1 mouse cellular context compared by ENCODE assay signal in the genomic region with DNA sequence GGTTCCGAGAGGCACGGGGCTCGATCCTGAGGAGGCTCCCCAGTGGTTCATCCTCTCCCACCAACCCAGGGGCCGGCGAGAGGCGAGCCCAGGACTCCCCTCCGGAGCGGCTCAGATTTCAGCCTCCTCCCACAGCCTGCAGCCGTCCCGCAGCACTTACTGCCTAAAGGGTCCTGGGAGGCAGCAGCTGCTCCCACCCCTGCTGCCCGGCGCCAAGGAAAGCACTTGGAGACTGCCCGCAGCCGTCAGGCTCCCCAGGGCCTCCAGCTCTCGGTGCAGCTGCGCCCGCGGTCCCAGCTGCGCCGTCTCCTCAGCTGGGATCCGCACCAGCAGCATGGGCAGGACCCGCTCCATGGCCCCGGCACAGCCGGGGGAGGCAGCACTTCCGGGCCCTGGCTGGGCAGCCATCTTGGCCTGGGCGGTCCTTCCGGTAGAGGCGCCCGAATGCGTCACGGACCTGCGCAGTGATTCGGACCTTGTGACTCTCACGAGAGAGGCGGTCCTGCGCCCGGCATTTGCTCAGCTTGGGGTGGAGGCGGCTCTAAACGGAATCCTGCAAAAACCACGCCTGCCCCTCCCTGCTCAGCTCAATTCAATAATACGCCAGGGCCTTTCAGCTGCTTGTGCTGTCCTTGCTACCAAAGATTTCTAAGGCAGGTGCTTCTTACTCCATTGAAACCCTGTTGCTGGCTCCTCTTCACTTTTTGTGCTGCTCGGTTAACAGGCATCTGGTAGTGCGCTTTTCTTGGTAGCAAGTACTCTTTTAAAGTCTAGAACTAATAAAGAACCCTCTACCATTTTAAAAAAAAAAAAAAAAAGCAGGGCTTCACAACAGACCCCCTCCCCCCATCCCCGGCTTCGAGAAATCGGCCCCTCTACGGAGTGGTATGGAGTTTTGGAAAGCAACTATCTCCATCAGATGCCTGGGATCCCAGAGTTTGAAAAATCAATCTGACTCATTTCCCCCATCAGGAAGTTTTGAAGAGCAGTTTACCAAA.
TF ChIP-seq lines count a peak whose summit lies in the region.

Gene Spg11 (minus strand): TSS at position 426 of the 998 bp plus-strand sequence.

TF ChIP-seq in CH12.LX, 34 proteins besides CTCF, POLR2A, EP300 and RAD21 (continued from another document):
- TF ChIP-seq UBTF (IDR thresholded peaks at IDR 0.05; ENCODE audit: low read depth, low read length) (peak; percentile 64; the same call in 1 of the 2 replicates), USF1 (IDR thresholded peaks at IDR 0.05; ENCODE audit: low read depth, low read length) (peak; percentile 57; the same call in 1 of the 2 replicates), ETS1 (conservative IDR thresholded peaks at IDR 0.05; ENCODE audit: low read depth, low read length) (peak; percentile 76), GABPA (IDR thresholded peaks at IDR 0.05; ENCODE audit: insufficient replicate concordance, low read depth, low read length) (no peak; the same call in 1 of the 2 replicates), ZKSCAN1 (IDR thresholded peaks at IDR 0.05; ENCODE audit: borderline replicate concordance, low read depth, low read length) (no peak), TCF12 (IDR thresholded peaks at IDR 0.05; ENCODE audit: low read depth, low read length) (peak; percentile 92), SIN3A (IDR thresholded peaks at IDR 0.05; ENCODE audit: low read length) (peak; percentile 96), HCFC1 (IDR thresholded peaks at IDR 0.05; ENCODE audit: low read depth, low read length) (peak; percentile 85), CHD2 (IDR thresholded peaks at IDR 0.05; ENCODE audit: low read length) (peak; percentile 84), CHD1 (IDR thresholded peaks at IDR 0.05; ENCODE audit: low read depth, low read length) (no peak), ELF1 (IDR thresholded peaks at IDR 0.05; ENCODE audit: low read depth, low read length) (peak; percentile 97), JUND (conservative IDR thresholded peaks at IDR 0.05; ENCODE audit: low read depth, low read length) (no peak), PAX5 (IDR thresholded peaks at IDR 0.05; ENCODE audit: low read length) (no peak), USF2 (conservative IDR thresholded peaks at IDR 0.05; ENCODE audit: low read depth, low read length) (no peak), ZMIZ1 (IDR thresholded peaks at IDR 0.05; ENCODE audit: low read depth, low read length) (peak; percentile 98), TBP (conservative IDR thresholded peaks at IDR 0.05; ENCODE audit: low read depth, low read length) (peak; percentile 82), RCOR1 (conservative IDR thresholded peaks at IDR 0.05; ENCODE audit: low read depth, low read length) (0 out of 2 replicates have a peak, but pooled peaks have one; percentile 43), MXI1 (IDR thresholded peaks at IDR 0.05; ENCODE audit: low read depth, low read length) (peak; percentile 93), NELFE (IDR thresholded peaks at IDR 0.05; ENCODE audit: low read depth, low read length) (peak; percentile 99), ZC3H11A (IDR thresholded peaks at IDR 0.05; ENCODE audit: low read depth, low read length) (no peak)
